Comparison of ENCODE assay signal across 18 mouse cellular contexts in genomic region chr6:60745965-60746364, GRCm38 (mm10).
"Had no signal": no experiment of that assay in that cellular context is flagged by ENCODE, and none has a peak within 500 bp of the region (broad histone marks: within the 10 kb centered on the region; RNA-seq: fewer than 3 reads in every experiment).

No protein-coding gene starts in this region.

- H3K27me3 ChIP-seq: neural tube, embryonic 13.5 days; neural tube, embryonic 15.5 days; stomach, embryonic 15.5 days had no signal

- H3K4me3 ChIP-seq: midbrain, embryonic 10.5 days; midbrain, embryonic 12.5 days; myocyte; neural tube, embryonic 13.5 days; neural tube, embryonic 15.5 days; stomach, embryonic 15.5 days had no signal

- H3K4me1 ChIP-seq: midbrain, embryonic 10.5 days; neural tube, embryonic 13.5 days; neural tube, embryonic 15.5 days; stomach, embryonic 15.5 days had no signal

- H3K27ac ChIP-seq: midbrain, embryonic 10.5 days; midbrain, embryonic 12.5 days; neural tube, embryonic 13.5 days; neural tube, embryonic 15.5 days; stomach, embryonic 15.5 days; stomach, postnatal 0 days had no signal

- H3K9ac ChIP-seq: lung, embryonic 14.5 days; midbrain, embryonic 12.5 days; neural tube, embryonic 13.5 days; neural tube, embryonic 15.5 days; stomach, embryonic 15.5 days had no signal

- H3K9me3 ChIP-seq: midbrain, embryonic 10.5 days; midbrain, embryonic 12.5 days; neural tube, embryonic 13.5 days; neural tube, embryonic 15.5 days; stomach, embryonic 15.5 days had no signal

- H3K36me3 ChIP-seq: midbrain, embryonic 10.5 days; midbrain, embryonic 12.5 days; neural tube, embryonic 13.5 days; neural tube, embryonic 15.5 days; stomach, embryonic 15.5 days had no signal

- H3K4me2 ChIP-seq: lung, embryonic 14.5 days; midbrain, embryonic 12.5 days; neural tube, embryonic 13.5 days; neural tube, embryonic 15.5 days; stomach, embryonic 15.5 days had no signal

- ATAC-seq: midbrain, embryonic 16.5 days had no signal

- DNase-seq: lung, adult 18-20 months; lung, embryonic 14.5 days; lung, postnatal 10 days; lung, postnatal 4 days; midbrain, embryonic 14.5 days; right cerebral cortex, postnatal 25 days; right cerebral cortex, postnatal 4 days; thymus, adult 2 months; thymus, postnatal 25 days; thymus, postnatal 4 days had no signal
